Mouse (Mus musculus): ENCODE data around the gene Stk24. TPM values are rescaled to one million over a fixed set of nuclear protein-coding genes. Genes with fewer than 3 reads are reported as not detected.

Gene Stk24
- total RNA-seq, 2 experiments from 2014 or later, result 70.6 to 141 TPM

- ATAC-seq (replicated peaks; ENCODE audit: poor library complexity, severe bottlenecking), result no peak
These were observed 4.0 kb upstream of the Stk24 start for GRCm38 (mm10) chr14:121383801-121384200.

- peak; percentile 54 for ATAC-seq (replicated peaks; ENCODE audit: poor library complexity, severe bottlenecking)
These were observed 540 bp downstream of the Stk24 start for GRCm38 (mm10) chr14:121379116-121379826.

GRCm38 (mm10) chr14:121378243-121379115 lies 1.3 kb downstream of the Stk24 start:
- ATAC-seq (replicated peaks; ENCODE audit: poor library complexity, severe bottlenecking), result peak; percentile 38

- no peak for ATAC-seq (replicated peaks; ENCODE audit: poor library complexity, severe bottlenecking)
These were observed 3.2 kb downstream of the Stk24 start for GRCm38 (mm10) chr14:121376566-121376965.

GRCm38 (mm10) chr14:121373901-121374300 lies 5.9 kb downstream of the Stk24 start:
- ATAC-seq (replicated peaks; ENCODE audit: poor library complexity, severe bottlenecking), result no peak

GRCm38 (mm10) chr14:121373020-121373419 lies 6.8 kb downstream of the Stk24 start:
- 0 out of 2 replicates have a peak, but pooled peaks have one; percentile 12 for ATAC-seq (replicated peaks; ENCODE audit: poor library complexity, severe bottlenecking)

GRCm38 (mm10) chr14:121371911-121372820 lies 7.6 kb downstream of the Stk24 start:
- peak; percentile 76 for ATAC-seq (replicated peaks; ENCODE audit: poor library complexity, severe bottlenecking)

GRCm38 (mm10) chr14:121369385-121369784 lies 10.4 kb downstream of the Stk24 start:
- 0 out of 2 replicates have a peak, but pooled peaks have one; percentile 15 for ATAC-seq (replicated peaks; ENCODE audit: poor library complexity, severe bottlenecking)

GRCm38 (mm10) chr14:121368108-121368705 lies 11.6 kb downstream of the Stk24 start:
- ATAC-seq (replicated peaks; ENCODE audit: poor library complexity, severe bottlenecking), result no peak

- peak; percentile 68 for ATAC-seq (replicated peaks; ENCODE audit: poor library complexity, severe bottlenecking)
These were observed 13.7 kb downstream of the Stk24 start for GRCm38 (mm10) chr14:121365991-121366728.

- no peak for ATAC-seq (replicated peaks; ENCODE audit: poor library complexity, severe bottlenecking)
These were observed 14.4 kb downstream of the Stk24 start for GRCm38 (mm10) chr14:121365390-121365789.

- no peak for ATAC-seq (replicated peaks; ENCODE audit: poor library complexity, severe bottlenecking)
These were observed 15.5 kb downstream of the Stk24 start for GRCm38 (mm10) chr14:121364282-121364681.

GRCm38 (mm10) chr14:121361319-121362114 lies 18.3 kb downstream of the Stk24 start:
- 0 out of 2 replicates have a peak, but pooled peaks have one; percentile 7 for ATAC-seq (replicated peaks; ENCODE audit: poor library complexity, severe bottlenecking)

- ATAC-seq (replicated peaks; ENCODE audit: poor library complexity, severe bottlenecking), result no peak
These were observed 20.0 kb downstream of the Stk24 start for GRCm38 (mm10) chr14:121359850-121360249.

GRCm38 (mm10) chr14:121359015-121359414 lies 20.8 kb downstream of the Stk24 start:
- no peak for ATAC-seq (replicated peaks; ENCODE audit: poor library complexity, severe bottlenecking)

GRCm38 (mm10) chr14:121358327-121358726 lies 21.5 kb downstream of the Stk24 start:
- peak; percentile 60 for ATAC-seq (replicated peaks; ENCODE audit: poor library complexity, severe bottlenecking)

GRCm38 (mm10) chr14:121356336-121356862 lies 23.4 kb downstream of the Stk24 start:
- ATAC-seq (replicated peaks; ENCODE audit: poor library complexity, severe bottlenecking), result no peak

- ATAC-seq (replicated peaks; ENCODE audit: poor library complexity, severe bottlenecking), result no peak
These were observed 24.1 kb downstream of the Stk24 start for GRCm38 (mm10) chr14:121355732-121356131.

All from granulocyte monocyte progenitor cell, adult 5-6 weeks (primary cell).